Mouse (Mus musculus) stomach, embryonic 15.5 days (tissue): Measurements from ENCODE around the gene Havcr2. TPM values are rescaled to one million over a fixed set of nuclear protein-coding genes. Genes with fewer than 3 reads are reported as not detected.

Experiments
- ATAC-seq: fragments of 200-750 bp; cut with Nextera tagmentation; 2 replicates; pipeline ENCODE4 v1.8.0; 2017; ENCODE audit warnings: low read depth, moderate number of reproducible peaks, moderate TSS enrichment; ENCODE audit not compliant: insufficient read depth, low FRiP score
- H3K27ac ChIP-seq: fragments of 300-500 bp; sonication (generic); 2 replicates; pipeline ENCODE4 v1.5.1; 2015; ENCODE audit warnings: mild to moderate bottlenecking, inconsistent platforms
- H3K27me3 ChIP-seq: fragments of 300-500 bp; sonication (generic); replicated peaks from 2 replicates; pipeline ENCODE4 v1.6.1; 2015; ENCODE audit warnings: inconsistent platforms
- H3K36me3 ChIP-seq: fragments of 300-500 bp; sonication (generic); 2 replicates; pipeline ENCODE4 v1.6.1; 2015; ENCODE audit warnings: inconsistent platforms
- H3K4me1 ChIP-seq: fragments of 300-500 bp; sonication (generic); 2 replicates; pipeline ENCODE4 v1.6.1; 2015; ENCODE audit warnings: inconsistent platforms
- H3K4me2 ChIP-seq: fragments of 300-500 bp; sonication (generic); 2 replicates; pipeline ENCODE4 v1.6.1; 2015; ENCODE audit warnings: mild to moderate bottlenecking, inconsistent platforms
- H3K4me3 ChIP-seq: fragments of 300-500 bp; sonication (generic); replicated peaks from 2 replicates; pipeline ENCODE4 v1.5.1; 2015; ENCODE audit warnings: inconsistent platforms
- H3K9ac ChIP-seq: fragments of 300-500 bp; sonication (generic); 2 replicates; pipeline ENCODE4 v1.6.1; 2015; ENCODE audit warnings: inconsistent platforms
- H3K9me3 ChIP-seq: fragments of 300-500 bp; sonication (generic); 2 replicates; pipeline ENCODE4 v1.6.1; 2016; ENCODE audit warnings: inconsistent platforms
- WGBS: fragments of 180-500 bp; shearing (Covaris S2); methylation state at CpG from one replicate; pipeline ENCODE4 v1.1.7; 2015; 5-methylcytosine and 5-hydroxymethylcytosine counted together
- polyA plus RNA-seq: library from polyadenylated mRNA; unstranded; fragments of >200 nt; fragmentation: Nextera tagmentation; extraction: Ambion mirVana; gene quantifications from 2 replicates; pipeline ENCODE4 v1.2.1, GENCODE M21; 2015

Gene Havcr2
- polyA plus RNA-seq, 1 experiment from 2014 or later = 0.06 TPM

- peak within 1 kb of the TSS; percentile 95 for H3K9ac ChIP-seq
- peaks cover 12% of the 10 kb centered on the region; the same call in 1 of the 2 replicates for H3K36me3 ChIP-seq
- no peaks in the 10 kb centered on the region for H3K27me3 ChIP-seq
- H3K4me3 ChIP-seq = peak within 1 kb of the TSS; percentile 97
- peak within 1 kb of the TSS; percentile 77 for H3K4me2 ChIP-seq
- peak within 1 kb of the TSS; percentile 95 for H3K27ac ChIP-seq
- 0 out of 2 replicates have a peak, but pooled peaks cover 2% of the 10 kb centered on the region for H3K4me1 ChIP-seq
- peak; percentile 99 for ATAC-seq
- no peaks in the 10 kb centered on the region for H3K9me3 ChIP-seq
- WGBS = under 1% methylated on average over 58 of the region's 59 CpGs
Measured at GRCm38 (mm10) chr11:46436760-46437458, 17.8 kb upstream of the Havcr2 start, which contains the start of gene Med7. Med7 (plus strand) TSS chr11:46436925.

GRCm38 (mm10) chr11:46437459-46438000, 17.2 kb upstream of the Havcr2 start:
- no peaks in the 10 kb centered on the region for H3K9me3 ChIP-seq

GRCm38 (mm10) chr11:46439005-46439543, 15.7 kb upstream of the Havcr2 start:
- H3K9me3 ChIP-seq = no peaks in the 10 kb centered on the region
- H3K27ac ChIP-seq = no peak overlapping the region
- ATAC-seq = no peak
- H3K36me3 ChIP-seq = peaks cover 19% of the 10 kb centered on the region; the same call in 1 of the 2 replicates
- 77% methylated on average over 5 of the region's 5 CpGs for WGBS
- no peak overlapping the region for H3K4me3 ChIP-seq
- no peak overlapping the region for H3K4me2 ChIP-seq
- H3K9ac ChIP-seq = no peak overlapping the region
- H3K4me1 ChIP-seq = 0 out of 2 replicates have a peak, but pooled peaks cover 2% of the 10 kb centered on the region
- H3K27me3 ChIP-seq = no peaks in the 10 kb centered on the region

More at GRCm38 (mm10) chr11:46437459-46438000, 17.2 kb upstream of the Havcr2 start:
- WGBS = 1% methylated on average over 23 of the region's 23 CpGs
- H3K9ac ChIP-seq = peak overlapping the region; percentile 95
- H3K4me3 ChIP-seq = peak overlapping the region; percentile 97
- peaks cover 14% of the 10 kb centered on the region; the same call in 1 of the 2 replicates for H3K36me3 ChIP-seq
- peak overlapping the region; percentile 95 for H3K27ac ChIP-seq
- H3K4me2 ChIP-seq = peak overlapping the region; percentile 77
- H3K4me1 ChIP-seq = 0 out of 2 replicates have a peak, but pooled peaks cover 2% of the 10 kb centered on the region
- H3K27me3 ChIP-seq = no peaks in the 10 kb centered on the region
- ATAC-seq = no peak

- Histone ChIP-seq H3K27ac (no peak overlapping the region), H3K4me3 (no peak overlapping the region), H3K9me3 (no peaks in the 10 kb centered on the region), H3K4me1 (0 out of 2 replicates have a peak, but pooled peaks cover 2% of the 10 kb centered on the region), H3K4me2 (no peak overlapping the region), H3K36me3 (peaks cover 19% of the 10 kb centered on the region; the same call in 1 of the 2 replicates), H3K27me3 (no peaks in the 10 kb centered on the region), H3K9ac (no peak overlapping the region)
- no peak for ATAC-seq
- WGBS = 86% methylated on average over 1 of the region's 1 CpGs
Measured at GRCm38 (mm10) chr11:46441774-46442173, 13.0 kb upstream of the Havcr2 start.

- Histone ChIP-seq H3K36me3 (peaks cover 19% of the 10 kb centered on the region; the same call in 1 of the 2 replicates), H3K9me3 (no peaks in the 10 kb centered on the region), H3K4me1 (no peaks in the 10 kb centered on the region), H3K27ac (no peak overlapping the region), H3K4me2 (no peak overlapping the region), H3K9ac (no peak overlapping the region), H3K27me3 (no peaks in the 10 kb centered on the region), H3K4me3 (no peak overlapping the region)
- 95% methylated on average over 1 of the region's 1 CpGs for WGBS
- ATAC-seq = no peak
Measured at GRCm38 (mm10) chr11:46443152-46443551, 11.6 kb upstream of the Havcr2 start.

- Histone ChIP-seq H3K4me2 (no peak overlapping the region), H3K27me3 (no peaks in the 10 kb centered on the region), H3K4me1 (no peaks in the 10 kb centered on the region), H3K9ac (no peak overlapping the region), H3K36me3 (peaks cover 19% of the 10 kb centered on the region; the same call in 1 of the 2 replicates), H3K4me3 (no peak overlapping the region), H3K27ac (no peak overlapping the region), H3K9me3 (no peaks in the 10 kb centered on the region)
- ATAC-seq = no peak
- 81% methylated on average over 5 of the region's 5 CpGs for WGBS
Measured at GRCm38 (mm10) chr11:46443979-46444378, 10.8 kb upstream of the Havcr2 start.

- Histone ChIP-seq H3K4me2 (no peak overlapping the region), H3K36me3 (peaks cover 10% of the 10 kb centered on the region; the same call in 1 of the 2 replicates), H3K9me3 (no peaks in the 10 kb centered on the region), H3K27ac (no peak overlapping the region), H3K4me1 (no peaks in the 10 kb centered on the region), H3K27me3 (no peaks in the 10 kb centered on the region), H3K4me3 (no peak overlapping the region), H3K9ac (no peak overlapping the region)
- WGBS = 88% methylated on average over 6 of the region's 6 CpGs
- ATAC-seq = no peak
Measured at GRCm38 (mm10) chr11:46446150-46446549, 8.6 kb upstream of the Havcr2 start.

- H3K9ac ChIP-seq = no peak overlapping the region
Measured at GRCm38 (mm10) chr11:46447644-46448484, 6.9 kb upstream of the Havcr2 start.

GRCm38 (mm10) chr11:46449461-46450080, 5.2 kb upstream of the Havcr2 start:
- no peak for ATAC-seq
- no peaks in the 10 kb centered on the region for H3K4me1 ChIP-seq
- WGBS = 72% methylated on average over 11 of the region's 11 CpGs

More at GRCm38 (mm10) chr11:46447644-46448484, 6.9 kb upstream of the Havcr2 start:
- no peak overlapping the region for H3K4me2 ChIP-seq
- H3K9me3 ChIP-seq = no peaks in the 10 kb centered on the region
- H3K36me3 ChIP-seq = 0 out of 2 replicates have a peak, but pooled peaks cover 4% of the 10 kb centered on the region
- H3K4me3 ChIP-seq = no peak overlapping the region
- no peaks in the 10 kb centered on the region for H3K4me1 ChIP-seq
- 75% methylated on average over 13 of the region's 13 CpGs for WGBS
- ATAC-seq = no peak
- H3K27ac ChIP-seq = no peak overlapping the region
- no peaks in the 10 kb centered on the region for H3K27me3 ChIP-seq

GRCm38 (mm10) chr11:46459960-46460359, 5.2 kb downstream of the Havcr2 start:
- H3K4me1 ChIP-seq = no peaks in the 10 kb centered on the region
- no peaks in the 10 kb centered on the region for H3K36me3 ChIP-seq
- no peaks in the 10 kb centered on the region for H3K9me3 ChIP-seq
- no peak overlapping the region for H3K4me2 ChIP-seq
- H3K9ac ChIP-seq = no peak overlapping the region
- H3K27ac ChIP-seq = no peak overlapping the region
- H3K4me3 ChIP-seq = no peak overlapping the region
- ATAC-seq = no peak
- 67% methylated on average over 3 of the region's 3 CpGs for WGBS
- no peaks in the 10 kb centered on the region for H3K27me3 ChIP-seq

More at GRCm38 (mm10) chr11:46449461-46450080, 5.2 kb upstream of the Havcr2 start:
- no peaks in the 10 kb centered on the region for H3K27me3 ChIP-seq
- no peaks in the 10 kb centered on the region for H3K9me3 ChIP-seq
- no peak overlapping the region for H3K27ac ChIP-seq
- H3K4me2 ChIP-seq = no peak overlapping the region
- H3K9ac ChIP-seq = no peak overlapping the region
- H3K4me3 ChIP-seq = no peak overlapping the region
- H3K36me3 ChIP-seq = no peaks in the 10 kb centered on the region

- WGBS = 62% methylated on average over 5 of the region's 5 CpGs
- H3K4me3 ChIP-seq = no peak overlapping the region
- no peaks in the 10 kb centered on the region for H3K9me3 ChIP-seq
- no peak overlapping the region for H3K27ac ChIP-seq
- no peaks in the 10 kb centered on the region for H3K27me3 ChIP-seq
- no peak overlapping the region for H3K4me2 ChIP-seq
- H3K4me1 ChIP-seq = no peaks in the 10 kb centered on the region
- no peak overlapping the region for H3K9ac ChIP-seq
- ATAC-seq = no peak
- no peaks in the 10 kb centered on the region for H3K36me3 ChIP-seq
Measured at GRCm38 (mm10) chr11:46461362-46461761, 6.6 kb downstream of the Havcr2 start.
